Mouse (Mus musculus) thymus, adult 2 months (tissue): Measurements from ENCODE around the gene Micall2. TPM values are rescaled to one million over a fixed set of nuclear protein-coding genes. Genes with fewer than 3 reads are reported as not detected.
A peak's percentile ranks its signal among the peaks of the same experiment; 100 is the strongest.

Source experiments
- DNase-seq: peaks from one replicate; pipeline ENCODE4 v3.0.0; 2021
- H3K27ac ChIP-seq: fragments of 200-500 bp; 2 replicates; pipeline ENCODE4 v1.5.1; 2012; ENCODE audit warnings: low read length, control low read depth; ENCODE audit not compliant: control insufficient read depth, insufficient read depth
- H3K27me3 ChIP-seq: fragments of 200-500 bp; 2 replicates; pipeline ENCODE4 v1.6.1; 2012; ENCODE audit warnings: mild to moderate bottlenecking, low read length, moderate library complexity, mixed read lengths; ENCODE audit not compliant: control insufficient read depth, insufficient read depth
- H3K36me3 ChIP-seq: fragments of 200-500 bp; 2 replicates; pipeline ENCODE4 v1.6.1; 2012; ENCODE audit warnings: mild to moderate bottlenecking, low read length, moderate library complexity; ENCODE audit not compliant: control insufficient read depth, insufficient read depth
- H3K4me1 ChIP-seq: fragments of 200-500 bp; replicated peaks from 2 replicates; pipeline ENCODE4 v1.6.1; 2012; ENCODE audit warnings: low read length; ENCODE audit not compliant: control insufficient read depth, insufficient read depth
- H3K4me3 ChIP-seq: fragments of 200-500 bp; 2 replicates; pipeline ENCODE4 v1.5.1; 2012; ENCODE audit warnings: mild to moderate bottlenecking, low read length, control low read depth, moderate library complexity; ENCODE audit not compliant: control insufficient read depth, insufficient read depth
- CTCF ChIP-seq: fragments of 200-500 bp; IDR thresholded peaks from 2 replicates; pipeline ENCODE4 v1.5.1; 2012; ENCODE audit warnings: mild to moderate bottlenecking, control low read depth, low read length, moderate library complexity, borderline replicate concordance; ENCODE audit not compliant: control insufficient read depth, poor library complexity, insufficient read depth; ENCODE audit errors: extremely low read depth
- POLR2A ChIP-seq: fragments of 200-500 bp; IDR thresholded peaks from 2 replicates; pipeline ENCODE4 v1.6.1; 2012; ENCODE audit warnings: mild to moderate bottlenecking, low read length, control low read depth, moderate library complexity; ENCODE audit not compliant: control insufficient read depth, poor library complexity, insufficient read depth; ENCODE audit errors: extremely low read depth
- WGBS: fragments of 180-500 bp; shearing (Covaris S2); methylation state at CpG from one replicate; pipeline ENCODE4 v1.1.7; 2018; 5-methylcytosine and 5-hydroxymethylcytosine counted together
- polyA plus RNA-seq: library from polyadenylated mRNA; depleted of rRNA; stranded (reverse); fragments of >200 nt; gene quantifications from 2 replicates; pipeline ENCODE4 v1.2.3, GENCODE M21; 2012

The Micall2 gene
- polyA plus RNA-seq, 1 experiment: 6.7 TPM

DNA sequence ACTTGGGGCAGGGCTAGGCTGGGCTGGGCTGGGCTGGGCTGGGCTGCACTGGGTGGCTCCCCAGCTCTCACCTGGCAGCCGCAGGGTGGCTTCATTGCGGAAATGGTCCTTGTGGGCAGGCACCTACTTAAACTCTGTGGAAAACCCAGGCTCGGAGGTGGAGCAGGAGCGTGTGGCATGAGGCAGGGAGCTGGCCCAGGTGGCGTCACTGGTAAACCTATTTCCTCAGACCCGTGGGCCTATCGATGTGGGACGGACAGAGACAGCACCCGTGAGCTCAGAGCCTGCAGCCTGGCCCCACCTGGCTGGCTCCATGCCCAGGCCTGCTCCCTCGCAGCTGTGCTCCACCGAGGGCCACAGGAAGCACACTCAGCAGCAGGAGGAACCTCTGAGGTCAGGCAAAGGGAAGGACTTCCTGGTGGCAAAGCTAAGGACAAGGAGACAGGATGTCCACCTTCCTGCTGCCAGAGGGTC lies 3.5 kb downstream of the Micall2 start:
- DNase-seq: peak; percentile 43
- Histone ChIP-seq H3K4me3 (no peak overlapping the region), H3K27ac (no peak overlapping the region), H3K36me3 (no peaks in the 10 kb centered on the region), H3K27me3 (no peaks in the 10 kb centered on the region), H3K4me1 (peaks cover 30% of the 10 kb centered on the region)
- TF ChIP-seq CTCF (no peak), POLR2A (no peak)
- WGBS: 5% methylated on average over 11 of the region's 11 CpGs

DNA sequence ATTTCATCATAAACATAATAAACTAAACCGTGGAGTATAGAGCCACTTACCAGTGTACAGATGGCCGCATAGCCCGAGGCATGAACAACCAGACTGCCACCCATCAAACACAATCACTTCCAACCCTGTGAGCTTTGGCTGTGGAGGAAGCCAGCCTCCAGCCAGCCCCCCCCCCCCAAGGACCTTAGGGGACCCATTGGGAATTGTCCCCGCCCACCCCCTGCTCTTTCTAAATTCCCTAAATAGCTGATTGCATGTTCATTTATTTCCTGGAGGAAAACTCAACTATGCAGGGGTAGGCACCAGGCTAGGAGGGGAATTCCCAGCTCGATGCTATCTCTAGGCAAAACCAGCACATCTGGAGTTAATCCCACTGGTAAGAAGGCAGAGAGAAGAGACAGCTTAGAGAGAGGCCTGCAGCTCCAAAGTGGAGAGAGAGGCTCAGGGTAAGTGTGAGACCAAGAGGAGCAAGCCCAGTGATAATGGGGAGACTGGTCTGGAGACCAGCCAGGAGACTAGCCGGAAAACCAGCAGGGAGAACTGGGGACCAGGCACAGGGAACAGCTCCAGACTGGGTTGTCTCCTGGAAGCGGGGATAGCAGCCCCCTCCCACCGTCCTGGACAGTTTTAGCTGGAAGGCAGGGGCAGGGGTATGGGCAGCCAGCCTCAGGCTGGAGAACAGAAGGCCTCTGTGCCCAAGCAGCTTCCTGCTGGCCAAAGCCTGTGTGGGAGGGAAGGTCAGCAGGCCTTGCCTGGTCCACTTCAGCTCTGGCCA lies 5.2 kb downstream of the Micall2 start:
- H3K4me1 ChIP-seq: peaks cover 24% of the 10 kb centered on the region
- 89% methylated on average over 8 of the region's 8 CpGs for WGBS
- DNase-seq: no peak
- no peaks in the 10 kb centered on the region for H3K27me3 ChIP-seq
- no peak overlapping the region for H3K27ac ChIP-seq
- H3K4me3 ChIP-seq: no peak overlapping the region
- H3K36me3 ChIP-seq: no peaks in the 10 kb centered on the region
- no peak for TF ChIP-seq CTCF
- no peak for TF ChIP-seq POLR2A

DNA sequence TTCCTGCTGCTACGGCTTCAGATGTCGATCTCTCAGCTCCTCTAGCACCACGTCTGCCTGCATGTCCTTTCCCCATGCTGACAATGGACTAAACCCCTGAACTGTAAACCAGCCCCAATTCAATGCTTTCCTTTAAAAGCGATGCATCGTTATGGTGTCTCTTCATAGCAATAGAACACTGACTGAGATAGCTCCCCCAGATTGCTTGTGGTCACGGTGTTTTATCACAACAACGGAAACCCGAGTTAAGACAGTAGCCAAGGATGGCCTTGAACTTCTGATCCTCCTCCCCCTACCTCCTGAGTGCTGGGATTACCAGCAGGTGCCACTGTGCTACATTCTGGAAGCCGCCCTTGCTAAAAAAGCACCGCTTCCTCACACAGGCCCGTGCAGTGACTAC lies 8.9 kb downstream of the Micall2 start:
- Histone ChIP-seq H3K36me3 (no peaks in the 10 kb centered on the region), H3K4me3 (no peak overlapping the region), H3K27ac (no peak overlapping the region), H3K4me1 (peaks cover 2% of the 10 kb centered on the region), H3K27me3 (no peaks in the 10 kb centered on the region)
- no peak for DNase-seq
- TF ChIP-seq POLR2A (no peak), CTCF (no peak)
- 93% methylated on average over 11 of the region's 11 CpGs for WGBS

DNA sequence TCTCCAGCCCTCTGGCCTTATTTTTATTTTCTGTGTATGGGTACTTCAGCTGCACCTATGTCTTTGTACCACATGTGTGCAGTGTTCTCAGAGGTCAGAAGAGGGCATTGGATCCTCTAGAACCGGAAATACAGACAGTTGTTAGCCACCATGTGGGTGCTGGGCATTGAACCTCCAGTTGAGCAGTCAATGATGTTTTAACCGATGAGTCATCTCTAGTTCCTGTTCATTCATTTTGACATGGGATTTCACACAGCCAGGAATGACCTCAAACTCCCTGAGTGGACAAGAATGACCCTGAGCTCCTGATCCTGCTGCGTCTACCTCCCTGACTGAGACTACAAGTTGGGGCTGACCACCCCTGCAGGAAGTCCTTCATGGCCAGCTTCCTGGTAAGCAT lies 9.9 kb downstream of the Micall2 start:
- 80% methylated on average over 3 of the region's 3 CpGs for WGBS
- H3K27ac ChIP-seq: no peak overlapping the region

DNA sequence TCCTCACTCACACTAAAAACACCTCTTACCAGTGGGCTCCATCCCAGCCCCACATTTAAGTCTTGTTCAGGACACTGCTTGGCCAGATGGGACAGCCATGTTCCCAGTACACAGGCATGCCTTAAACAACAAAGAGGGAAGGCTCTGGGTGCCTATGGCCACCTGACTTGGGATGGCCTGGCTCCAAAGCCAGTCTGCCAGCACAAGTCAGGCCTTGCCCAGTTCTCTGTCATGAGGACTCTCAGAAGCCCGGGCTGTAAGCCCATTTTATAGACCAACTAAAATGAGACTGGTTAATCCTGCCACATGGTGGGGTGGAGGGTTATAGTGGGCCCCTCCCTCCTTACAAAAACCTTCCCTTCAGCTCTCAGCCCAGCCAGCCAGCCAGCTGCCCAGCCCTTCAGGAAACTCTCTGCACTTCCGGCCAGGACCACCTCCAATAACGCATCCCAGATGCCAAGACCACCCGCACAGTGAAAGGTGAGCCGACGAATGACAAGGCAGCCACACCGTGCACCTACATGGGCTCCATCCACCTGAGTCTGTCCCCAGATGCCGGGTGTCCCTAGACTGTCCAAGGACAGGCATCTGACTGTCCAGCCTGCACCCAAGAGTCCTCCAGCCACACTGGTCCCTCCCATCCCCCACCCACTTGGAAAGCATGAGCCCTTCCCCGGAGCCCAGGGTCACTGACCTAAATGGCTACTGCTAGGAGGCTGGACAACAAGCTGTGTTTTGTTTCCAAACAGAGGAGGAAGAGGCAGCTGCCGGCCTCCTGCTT lies 11.6 kb downstream of the Micall2 start:
- no peak overlapping the region for H3K27ac ChIP-seq
- TF ChIP-seq POLR2A (no peak), CTCF (no peak)
- H3K4me1 ChIP-seq: no peaks in the 10 kb centered on the region
- H3K4me3 ChIP-seq: no peak overlapping the region
- DNase-seq: no peak
- WGBS: 92% methylated on average over 10 of the region's 10 CpGs
- no peaks in the 10 kb centered on the region for H3K27me3 ChIP-seq
- H3K36me3 ChIP-seq: no peaks in the 10 kb centered on the region

More for the DNA sequence above, 9.9 kb downstream of the Micall2 start:
- H3K27me3 ChIP-seq: no peaks in the 10 kb centered on the region
- no peak overlapping the region for H3K4me3 ChIP-seq
- DNase-seq: no peak
- H3K36me3 ChIP-seq: no peaks in the 10 kb centered on the region
- TF ChIP-seq POLR2A (no peak), CTCF (no peak)
- no peaks in the 10 kb centered on the region for H3K4me1 ChIP-seq

DNA sequence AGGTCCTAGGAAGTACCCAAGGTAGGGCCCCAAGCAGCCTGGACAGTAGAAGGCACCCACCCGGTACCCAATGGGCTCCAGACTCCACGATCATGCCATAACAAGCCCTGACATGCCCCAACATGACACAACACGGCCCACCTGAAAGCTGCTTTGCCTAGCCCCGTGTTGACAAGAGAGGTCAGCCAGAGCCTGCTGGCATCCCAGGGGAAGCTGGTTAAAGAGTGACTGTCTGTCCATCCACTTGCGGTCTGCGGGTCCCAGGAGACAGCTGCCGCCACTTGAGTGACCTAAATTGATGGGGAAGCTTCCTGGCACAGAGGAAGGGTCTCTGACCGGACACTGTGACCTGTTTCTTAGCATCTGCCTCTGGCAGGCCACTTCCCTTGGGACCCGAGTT lies 13.0 kb downstream of the Micall2 start:
- no peaks in the 10 kb centered on the region for H3K36me3 ChIP-seq
- 92% methylated on average over 9 of the region's 9 CpGs for WGBS
- H3K4me3 ChIP-seq: no peak overlapping the region
- no peak for DNase-seq
- no peaks in the 10 kb centered on the region for H3K27me3 ChIP-seq
- H3K27ac ChIP-seq: no peak overlapping the region
- H3K4me1 ChIP-seq: no peaks in the 10 kb centered on the region
- TF ChIP-seq POLR2A (no peak), CTCF (no peak)

DNA sequence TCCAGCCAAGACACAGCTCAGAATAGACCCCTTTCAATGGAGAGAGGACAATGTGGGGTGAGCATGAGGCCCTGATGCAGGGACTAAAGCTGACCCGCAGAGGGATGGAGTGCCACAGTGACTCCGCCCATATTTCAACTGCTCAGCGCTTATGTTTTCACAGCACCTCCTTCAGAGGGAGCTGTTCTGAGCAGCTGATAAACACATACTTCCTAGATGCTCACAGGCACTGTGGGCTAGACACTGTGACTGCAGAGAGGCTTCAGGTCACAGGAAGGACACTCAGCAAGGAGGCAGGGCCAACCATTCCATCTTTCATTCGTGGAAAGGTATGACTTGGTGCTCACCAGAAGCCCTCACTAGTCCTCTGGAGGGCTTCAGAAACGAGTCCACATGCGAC lies 13.4 kb downstream of the Micall2 start:
- no peak for DNase-seq
- Histone ChIP-seq H3K27me3 (no peaks in the 10 kb centered on the region), H3K4me3 (no peak overlapping the region), H3K4me1 (no peaks in the 10 kb centered on the region), H3K27ac (no peak overlapping the region), H3K36me3 (no peaks in the 10 kb centered on the region)
- TF ChIP-seq POLR2A (no peak), CTCF (no peak)
- WGBS: 65% methylated on average over 6 of the region's 6 CpGs
